Mouse (Mus musculus) large intestine, adult 2 months (tissue): Measurements from ENCODE around the gene Timp2. TPM values are rescaled to one million over a fixed set of nuclear protein-coding genes. Genes with fewer than 3 reads are reported as not detected.

Experiments used
- DNase-seq: peaks from one replicate; pipeline ENCODE4 v3.0.0-alpha.2; 2012; ENCODE audit warnings: low read depth, low spot score
- WGBS: fragments of 180-500 bp; shearing (Covaris S2); methylation state at CpG from one replicate; pipeline ENCODE4 v1.1.7; 2018; 5-methylcytosine and 5-hydroxymethylcytosine counted together
- polyA plus RNA-seq: library from polyadenylated mRNA; depleted of rRNA; stranded (reverse); fragments of >200 nt; gene quantifications from 2 replicates; pipeline ENCODE4 v1.2.3, GENCODE M21; 2012

The Timp2 gene
- polyA plus RNA-seq, 1 experiment = 36.6 TPM

- DNase-seq = no peak
- 62% methylated on average over 7 of the region's 7 CpGs for WGBS
Measured at GRCm38 (mm10) chr11:118372641-118373040, 17.1 kb upstream of the Timp2 start.

- 72% methylated on average over 7 of the region's 7 CpGs for WGBS
- no peak for DNase-seq
Measured at GRCm38 (mm10) chr11:118371876-118372275, 16.3 kb upstream of the Timp2 start.

- 78% methylated on average over 8 of the region's 8 CpGs for WGBS
- no peak for DNase-seq
Measured at GRCm38 (mm10) chr11:118369657-118370056, 14.1 kb upstream of the Timp2 start.

- no peak for DNase-seq
- 78% methylated on average over 5 of the region's 5 CpGs for WGBS
Measured at GRCm38 (mm10) chr11:118369251-118369650, 13.7 kb upstream of the Timp2 start.

- DNase-seq = no peak
- 65% methylated on average over 3 of the region's 3 CpGs for WGBS
Measured at GRCm38 (mm10) chr11:118368330-118368729, 12.8 kb upstream of the Timp2 start.

- DNase-seq = no peak
- WGBS = 67% methylated on average over 8 of the region's 8 CpGs
Measured at GRCm38 (mm10) chr11:118366559-118366958, 11.0 kb upstream of the Timp2 start.

GRCm38 (mm10) chr11:118366108-118366507 lies 10.6 kb upstream of the Timp2 start:
- no peak for DNase-seq
- WGBS = 36% methylated on average over 3 of the region's 3 CpGs

GRCm38 (mm10) chr11:118365171-118365570 lies 9.6 kb upstream of the Timp2 start:
- no peak for DNase-seq
- 64% methylated on average over 7 of the region's 7 CpGs for WGBS

- DNase-seq = no peak
- WGBS = 91% methylated on average over 4 of the region's 4 CpGs
Measured at GRCm38 (mm10) chr11:118364021-118364420, 8.5 kb upstream of the Timp2 start.

GRCm38 (mm10) chr11:118362971-118363518 lies 7.5 kb upstream of the Timp2 start:
- DNase-seq = no peak
- WGBS = 6% methylated on average over 8 of the region's 8 CpGs

- WGBS = 70% methylated on average over 1 of the region's 1 CpGs
- no peak for DNase-seq
Measured at GRCm38 (mm10) chr11:118362501-118362900, 7.0 kb upstream of the Timp2 start.

- DNase-seq = no peak
- WGBS = 32% methylated on average over 10 of the region's 10 CpGs
Measured at GRCm38 (mm10) chr11:118360907-118361341, 5.4 kb upstream of the Timp2 start.

- DNase-seq = no peak
- 22% methylated on average over 7 of the region's 7 CpGs for WGBS
Measured at GRCm38 (mm10) chr11:118360491-118360890, 5.0 kb upstream of the Timp2 start.

- DNase-seq = no peak
- under 1% methylated on average over 43 of the region's 43 CpGs for WGBS
Measured at GRCm38 (mm10) chr11:118355205-118355604, 335 bp downstream of the Timp2 start.

- WGBS = 2% methylated on average over 38 of the region's 47 CpGs
- DNase-seq = no peak
Measured at GRCm38 (mm10) chr11:118354636-118355191, 826 bp downstream of the Timp2 start.

GRCm38 (mm10) chr11:118349494-118349893 lies 6.0 kb downstream of the Timp2 start:
- 57% methylated on average over 5 of the region's 5 CpGs for WGBS
- no peak for DNase-seq

- DNase-seq = no peak
- WGBS = 22% methylated on average over 5 of the region's 5 CpGs
Measured at GRCm38 (mm10) chr11:118348877-118349276, 6.7 kb downstream of the Timp2 start.

- DNase-seq = no peak
- WGBS = 19% methylated on average over 3 of the region's 3 CpGs
Measured at GRCm38 (mm10) chr11:118348419-118348818, 7.1 kb downstream of the Timp2 start.

GRCm38 (mm10) chr11:118347911-118348310 lies 7.6 kb downstream of the Timp2 start:
- DNase-seq = no peak

GRCm38 (mm10) chr11:118347391-118347790 lies 8.1 kb downstream of the Timp2 start:
- no peak for DNase-seq
- 79% methylated on average over 2 of the region's 2 CpGs for WGBS

More at GRCm38 (mm10) chr11:118347911-118348310, 7.6 kb downstream of the Timp2 start:
- WGBS = 69% methylated on average over 12 of the region's 12 CpGs

GRCm38 (mm10) chr11:118346395-118347096 lies 9.0 kb downstream of the Timp2 start:
- 64% methylated on average over 8 of the region's 8 CpGs for WGBS
- DNase-seq = no peak
